Mouse (Mus musculus) kidney, adult 2 months (tissue): ENCODE data around the gene Mtfmt.

Experiments used
- CTCF ChIP-seq: fragments of 200-500 bp; conservative IDR thresholded peaks from 2 replicates; pipeline ENCODE4 v1.5.1; 2011; ENCODE audit warnings: low read depth, mild to moderate bottlenecking, control low read depth, low read length, moderate library complexity, mixed read lengths; ENCODE audit not compliant: insufficient read depth, insufficient read length
- POLR2A ChIP-seq: fragments of 200-500 bp; IDR thresholded peaks from one replicate; pipeline ENCODE4 v1.6.1; 2011; ENCODE audit warnings: low read depth, low read length, control low read depth

- TF ChIP-seq POLR2A, result peak; percentile 42
- no peak for TF ChIP-seq CTCF
Measured at GRCm38 (mm10) chr9:65435671-65436301, at the start of gene Mtfmt.
